24 mouse cellular contexts compared by ENCODE assay signal in genomic region chr1:167054029-167054428, GRCm38 (mm10). TPM values are rescaled to one million over a fixed set of nuclear protein-coding genes. Genes with fewer than 3 reads are reported as not detected.
DNase-seq lines count a peak whose midpoint lies in the region; ATAC-seq lines count a peak whose summit lies in the region.
"Had no signal": no experiment of that assay in that cellular context is flagged by ENCODE, and none has a peak within 500 bp of the region (broad histone marks: within the 10 kb centered on the region; RNA-seq: fewer than 3 reads in every experiment).

No protein-coding gene starts in this region.

- no peaks in the 10 kb centered on the region for H3K4me1 ChIP-seq in limb, embryonic 13.5 days
- H3K4me1 ChIP-seq in limb, embryonic 10.5 days: no peaks in the 10 kb centered on the region
- H3K4me1 ChIP-seq: heart, embryonic 13.5 days had no signal

- H3K4me2 ChIP-seq in limb, embryonic 13.5 days (replicated peaks): no peak overlapping the region
- H3K4me2 ChIP-seq: forebrain, embryonic 13.5 days; heart, embryonic 13.5 days; hindbrain, embryonic 14.5 days had no signal

- H3K9me3 ChIP-seq in limb, embryonic 13.5 days: no peaks in the 10 kb centered on the region
- no peaks in the 10 kb centered on the region for H3K9me3 ChIP-seq in limb, embryonic 10.5 days (replicated peaks)
- H3K9me3 ChIP-seq: forebrain, embryonic 10.5 days; forebrain, embryonic 13.5 days; heart, embryonic 13.5 days had no signal

- DNase-seq in limb, embryonic 10.5 days (ENCODE audit: low spot score): no peak
- DNase-seq in right cerebral cortex, adult 18-20 months: peak; percentile 26
- DNase-seq in right cerebral cortex, postnatal 25 days: no peak
- DNase-seq in ZHBTc4 (ENCODE audit: low read depth, low spot score): peak; percentile 52
- DNase-seq in layer of hippocampus, adult 9-10 months (ENCODE audit: low spot score): no peak
- DNase-seq in retina, embryonic 14.5 days (ENCODE audit: low spot score): no peak
- DNase-seq: adrenal gland, adult 2 months; adrenal gland, postnatal 14 days; B cell, adult 2 months; cerebellum, adult 11-12 months; cerebellum, adult 8-10 months; cerebellum, postnatal 14 days; gastrocnemius, postnatal 25 days; heart, adult 18-20 months; heart, postnatal 14 days; heart, postnatal 4 days had no signal

- 0 out of 2 replicates have a peak, but pooled peaks have one; percentile 24 for ATAC-seq in limb, embryonic 13.5 days (ENCODE audit: low FRiP score, low read depth)
- ATAC-seq: forebrain, embryonic 13.5 days; forebrain, embryonic 16.5 days; hindbrain, postnatal 0 days; inflammation-experienced regulatory T-cells, adult 6 months had no signal

- H3K27ac ChIP-seq in limb, embryonic 13.5 days: no peak overlapping the region
- H3K27ac ChIP-seq in limb, embryonic 10.5 days: no peak overlapping the region
- H3K27ac ChIP-seq: forebrain, embryonic 10.5 days; forebrain, embryonic 13.5 days; heart, embryonic 13.5 days; hindbrain, embryonic 14.5 days; hindbrain, postnatal 0 days had no signal

- WGBS in limb, embryonic 13.5 days: 81% methylated on average over 7 of the region's 7 CpGs
- WGBS in limb, embryonic 10.5 days: 85% methylated on average over 7 of the region's 7 CpGs

- no peak overlapping the region for H3K9ac ChIP-seq in limb, embryonic 13.5 days
- H3K9ac ChIP-seq: forebrain, embryonic 13.5 days; heart, embryonic 13.5 days; hindbrain, embryonic 14.5 days had no signal

- no peak overlapping the region for H3K4me3 ChIP-seq in limb, embryonic 13.5 days
- H3K4me3 ChIP-seq in limb, embryonic 10.5 days: no peak overlapping the region
- H3K4me3 ChIP-seq: forebrain, embryonic 10.5 days; forebrain, embryonic 13.5 days; heart, embryonic 13.5 days had no signal

- H3K27me3 ChIP-seq in limb, embryonic 13.5 days: no peaks in the 10 kb centered on the region
- H3K27me3 ChIP-seq in limb, embryonic 10.5 days (ENCODE audit: low read depth, poor library complexity, severe bottlenecking): no peaks in the 10 kb centered on the region
- H3K27me3 ChIP-seq: forebrain, embryonic 13.5 days; heart, embryonic 13.5 days had no signal

- no peaks in the 10 kb centered on the region for H3K36me3 ChIP-seq in limb, embryonic 13.5 days
- H3K36me3 ChIP-seq in limb, embryonic 10.5 days: no peaks in the 10 kb centered on the region
- H3K36me3 ChIP-seq: forebrain, embryonic 10.5 days; heart, embryonic 13.5 days had no signal

RNA-seq across cellular contexts. Expression of gene Fam78b, which starts 52.8 kb away (rescaled TPM):
- 0.31 and 0.51 TPM in 2 replicates for polyA plus RNA-seq in limb, embryonic 13.5 days (2015; fragmentation: Nextera tagmentation; extraction: Ambion mirVana)
- polyA plus RNA-seq in limb, embryonic 10.5 days (2016; fragmentation: Nextera tagmentation; extraction: Ambion mirVana): 0.31 and 0.74 TPM in 2 replicates
- polyA plus RNA-seq: inflammation-experienced regulatory T-cells, adult 6 months had no signal

Comparison
In these comparisons a context has a peak if more than half of its experiments do, and no peak if none do; other contexts are left out.
1. DNase-seq: peak in right cerebral cortex, adult 18-20 months (single experiment) and ZHBTc4 (single experiment); none in limb, embryonic 10.5 days (single experiment), right cerebral cortex, postnatal 25 days (single experiment), layer of hippocampus, adult 9-10 months (single experiment) and retina, embryonic 14.5 days (single experiment).